Mouse (Mus musculus): Measurements from ENCODE around the gene Cryaa. TPM values are rescaled to one million over a fixed set of nuclear protein-coding genes. Genes with fewer than 3 reads are reported as not detected.
A peak's percentile ranks its signal among the peaks of the same experiment; 100 is the strongest.

Cryaa gene
- total and polyA plus RNA-seq, 3 experiments: not detected

- TF ChIP-seq HCFC1 (IDR thresholded peaks at IDR 0.05; ENCODE audit: low read depth, low read length): no peak
- TF ChIP-seq GABPA (IDR thresholded peaks at IDR 0.05; ENCODE audit: low read depth, low read length): no peak
- no peak for TF ChIP-seq ZKSCAN1 (IDR thresholded peaks at IDR 0.05; ENCODE audit: low read depth, low read length)
- no peak for TF ChIP-seq E2F4 (IDR thresholded peaks at IDR 0.05; ENCODE audit: borderline replicate concordance, low read depth, low read length)
- TF ChIP-seq ETS1 (IDR thresholded peaks at IDR 0.05; ENCODE audit: low read depth, low read length): no peak
- no peak for TF ChIP-seq MYB (IDR thresholded peaks at IDR 0.05; ENCODE audit: low read depth, low read length)
- TF ChIP-seq RCOR1 (IDR thresholded peaks at IDR 0.05; ENCODE audit: low read depth, low read length): no peak
- TF ChIP-seq POLR2AphosphoS5 (IDR thresholded peaks at IDR 0.05; ENCODE audit: borderline replicate concordance, low read depth, low read length): no peak
- TF ChIP-seq TBP (IDR thresholded peaks at IDR 0.05; ENCODE audit: low read depth, low read length): no peak
- TF ChIP-seq USF1 (IDR thresholded peaks at IDR 0.05; ENCODE audit: low read depth, low read length): no peak
- TF ChIP-seq JUND (IDR thresholded peaks at IDR 0.05; ENCODE audit: low read depth, low read length): no peak
- TF ChIP-seq MAFK (IDR thresholded peaks at IDR 0.05; ENCODE audit: borderline replicate concordance, low read depth, low read length): no peak
- no peak for TF ChIP-seq POLR2AphosphoS2 (IDR thresholded peaks at IDR 0.05; ENCODE audit: low read length)
- TF ChIP-seq CTCF (IDR thresholded peaks at IDR 0.05 in 2 of 3, conservative IDR thresholded peaks at IDR 0.05 in 1 of 3; ENCODE audit: control insufficient read depth in 1 of 3, insufficient read depth in 1 of 3, low read depth in 2 of 3, low read length in 3 of 3, poor library complexity in 1 of 3, severe bottlenecking in 1 of 3): no peak
- Histone ChIP-seq H3K4me1 (ENCODE audit: control insufficient read depth in 1 of 2, insufficient read depth in 2 of 2, low read length in 2 of 2) (peaks cover 2 to 18% of the 10 kb centered on the region in 2 experiments; a peak in 3 of 4 replicates), H3K27ac (ENCODE audit: control insufficient read depth, low read depth, low read length) (no peak overlapping the region), H3K36me3 (ENCODE audit: control insufficient read depth in 1 of 2, insufficient read depth in 2 of 2, low read length in 2 of 2) (no peaks in the 10 kb centered on the region; a peak in 1 of 4 replicates), H3K79me2 (ENCODE audit: control insufficient read depth, insufficient read depth, low read length, poor library complexity) (no peaks in the 10 kb centered on the region), H3K9me3 (replicated peaks; ENCODE audit: insufficient read depth, low read length) (no peaks in the 10 kb centered on the region), H3K9ac (ENCODE audit: control insufficient read depth, low read depth, low read length, poor library complexity, severe bottlenecking) (no peak overlapping the region), H3K4me3 (ENCODE audit: control insufficient read depth in 1 of 2, insufficient read depth in 1 of 2, low read depth in 2 of 2, low read length in 2 of 2) (no peak overlapping the region), H3K27me3 (ENCODE audit: control insufficient read depth in 1 of 2, insufficient read depth in 2 of 2, low read length in 2 of 2) (no peaks in the 10 kb centered on the region)
- peak; percentile 35 for DNase-seq (ENCODE audit: low read depth, low spot score)
These were observed 41.8 kb upstream of the Cryaa start for GRCm38 (mm10) chr17:31635781-31636180.

GRCm38 (mm10) chr17:31636277-31636941 is 41.2 kb upstream of the Cryaa start:
- no peak overlapping the region for H3K27ac ChIP-seq (ENCODE audit: control insufficient read depth, low read depth, low read length)
- H3K79me2 ChIP-seq (ENCODE audit: control insufficient read depth, insufficient read depth, low read length, poor library complexity): no peaks in the 10 kb centered on the region
- H3K4me1 ChIP-seq (ENCODE audit: control insufficient read depth in 1 of 2, insufficient read depth in 2 of 2, low read length in 2 of 2): peaks cover 2 to 18% of the 10 kb centered on the region in 2 experiments; a peak in 3 of 4 replicates
- H3K9ac ChIP-seq (ENCODE audit: control insufficient read depth, low read depth, low read length, poor library complexity, severe bottlenecking): peak overlapping the region; percentile 54
- TF ChIP-seq MXI1 (IDR thresholded peaks at IDR 0.05; ENCODE audit: low read depth, low read length) (peak; percentile 84), MAX (IDR thresholded peaks at IDR 0.05; ENCODE audit: low read length) (peak; percentile 58; the same call in 1 of the 2 replicates), USF1 (IDR thresholded peaks at IDR 0.05; ENCODE audit: low read depth, low read length) (peak; percentile 49), MYC (IDR thresholded peaks at IDR 0.05; ENCODE audit: low read depth, low read length) (0 out of 2 replicates have a peak, but pooled peaks have one; percentile 32), POLR2A (IDR thresholded peaks at IDR 0.05; ENCODE audit: control insufficient read depth in 1 of 2, insufficient read depth in 1 of 2, low read depth in 1 of 2, low read length in 2 of 2, poor library complexity in 1 of 2) (peak in 1 of 2 experiments; percentile 21; a peak in 1 of 4 replicates), CHD2 (IDR thresholded peaks at IDR 0.05; ENCODE audit: low read length) (no peak)
- no peaks in the 10 kb centered on the region for H3K27me3 ChIP-seq (ENCODE audit: control insufficient read depth in 1 of 2, insufficient read depth in 2 of 2, low read length in 2 of 2)
- H3K4me3 ChIP-seq (ENCODE audit: control insufficient read depth in 1 of 2, insufficient read depth in 1 of 2, low read depth in 2 of 2, low read length in 2 of 2): peak overlapping the region; percentile 59 to 97
- H3K36me3 ChIP-seq (ENCODE audit: control insufficient read depth in 1 of 2, insufficient read depth in 2 of 2, low read length in 2 of 2): no peaks in the 10 kb centered on the region; a peak in 1 of 4 replicates
- DNase-seq (ENCODE audit: low read depth, low spot score): no peak
- H3K9me3 ChIP-seq (replicated peaks; ENCODE audit: insufficient read depth, low read length): no peaks in the 10 kb centered on the region
